Mouse (Mus musculus) lung, postnatal 0 days (tissue): ENCODE measurements around the gene Pbxip1. TPM values are rescaled to one million over a fixed set of nuclear protein-coding genes. Genes with fewer than 3 reads are reported as not detected.

Experiments used
- ATAC-seq: fragments of 200-750 bp; cut with Nextera tagmentation; 2 replicates; pipeline ENCODE4 v1.8.0; 2017; ENCODE audit warnings: moderate library complexity
- DNase-seq: peaks from one replicate; pipeline ENCODE4 v3.0.0-alpha.2; 2016; ENCODE audit warnings: low spot score
- H3K27ac ChIP-seq: fragments of 300-500 bp; sonication (generic); 2 replicates; pipeline ENCODE4 v1.5.1; 2014; ENCODE audit warnings: antibody characterized with exemption, mild to moderate bottlenecking, low read length, mixed read lengths
- H3K27me3 ChIP-seq: fragments of 300-500 bp; sonication (generic); replicated peaks from 2 replicates; pipeline ENCODE4 v1.6.1; 2014; ENCODE audit warnings: low read length, mixed read lengths; ENCODE audit not compliant: insufficient read depth
- H3K36me3 ChIP-seq: fragments of 300-500 bp; sonication (generic); 2 replicates; pipeline ENCODE4 v1.6.1; 2014; ENCODE audit warnings: low read length, mixed read lengths; ENCODE audit not compliant: insufficient read depth
- H3K4me1 ChIP-seq: fragments of 300-500 bp; sonication (generic); 2 replicates; pipeline ENCODE4 v1.6.1; 2014; ENCODE audit warnings: antibody characterized with exemption, low read depth, low read length, mixed read lengths; ENCODE audit not compliant: insufficient read depth
- H3K4me2 ChIP-seq: fragments of 300-500 bp; sonication (generic); replicated peaks from 2 replicates; pipeline ENCODE4 v1.6.1; 2014; ENCODE audit warnings: low read depth, mild to moderate bottlenecking, low read length, moderate library complexity, mixed read lengths
- H3K4me3 ChIP-seq: fragments of 300-500 bp; sonication (generic); 2 replicates; pipeline ENCODE4 v1.5.1; 2014; ENCODE audit warnings: low read depth, low read length
- H3K9ac ChIP-seq: fragments of 300-500 bp; sonication (generic); replicated peaks from 2 replicates; pipeline ENCODE4 v1.6.1; 2014; ENCODE audit warnings: low read depth, mild to moderate bottlenecking
- H3K9me3 ChIP-seq: fragments of 300-500 bp; sonication (generic); 2 replicates; pipeline ENCODE4 v1.6.1; 2016; ENCODE audit warnings: low read length, mixed read lengths
- CTCF ChIP-seq: IDR thresholded peaks from 2 replicates; pipeline ENCODE4 v1.5.1; 2016; ENCODE audit warnings: antibody characterized with exemption, mild to moderate bottlenecking
- EP300 ChIP-seq: IDR thresholded peaks from 2 replicates; pipeline ENCODE4 v1.6.1; 2016; ENCODE audit warnings: antibody characterized with exemption, mild to moderate bottlenecking, control low read depth
- WGBS: fragments of 180-500 bp; shearing (Covaris S2); extraction: QIAGEN DNeasy Blood & Tissue Kit; methylation state at CpG from one replicate; pipeline ENCODE4 v1.1.7; 2014; 5-methylcytosine and 5-hydroxymethylcytosine counted together
- polyA plus RNA-seq: library from polyadenylated mRNA; unstranded; fragments of >200 nt; fragmentation: Nextera tagmentation; extraction: Ambion mirVana; gene quantifications from 2 replicates; pipeline ENCODE4 v1.2.1, GENCODE M21; 2015

Gene Pbxip1
- polyA plus RNA-seq, 1 experiment from 2014 or later = 63.0 TPM

DNA sequence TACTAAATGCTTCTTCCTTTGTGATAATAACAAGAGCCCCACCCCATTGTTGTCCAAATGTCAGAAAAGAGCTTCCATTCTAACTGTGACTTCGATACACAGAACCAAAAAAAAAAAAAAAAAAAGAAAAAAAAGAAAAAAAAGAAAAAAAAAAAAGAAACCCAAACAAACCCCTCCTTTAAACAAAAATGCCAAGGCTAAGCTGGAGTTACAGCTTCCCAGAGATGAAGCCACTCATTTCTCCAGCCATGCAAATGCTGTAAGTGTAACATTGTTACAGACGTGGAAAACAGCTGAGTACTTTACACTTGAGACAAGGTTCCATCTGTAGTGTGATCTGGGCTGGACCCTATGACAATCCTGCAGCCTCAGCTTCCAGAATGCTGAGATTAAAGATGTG lies 19.4 kb upstream of the Pbxip1 start:
- no peak for DNase-seq
- no peaks in the 10 kb centered on the region for H3K36me3 ChIP-seq
- no peak for ATAC-seq
- peak overlapping the region; percentile 87 for H3K4me2 ChIP-seq
- TF ChIP-seq EP300 (no peak), CTCF (no peak)
- no peaks in the 10 kb centered on the region for H3K27me3 ChIP-seq
- no peak overlapping the region for H3K27ac ChIP-seq
- no peak overlapping the region for H3K9ac ChIP-seq
- H3K4me1 ChIP-seq = peaks cover 14% of the 10 kb centered on the region; the same call in 1 of the 2 replicates
- WGBS = 12% methylated on average over 2 of the region's 2 CpGs
- peak overlapping the region; percentile 71; the same call in 1 of the 2 replicates for H3K4me3 ChIP-seq
- no peaks in the 10 kb centered on the region for H3K9me3 ChIP-seq

DNA sequence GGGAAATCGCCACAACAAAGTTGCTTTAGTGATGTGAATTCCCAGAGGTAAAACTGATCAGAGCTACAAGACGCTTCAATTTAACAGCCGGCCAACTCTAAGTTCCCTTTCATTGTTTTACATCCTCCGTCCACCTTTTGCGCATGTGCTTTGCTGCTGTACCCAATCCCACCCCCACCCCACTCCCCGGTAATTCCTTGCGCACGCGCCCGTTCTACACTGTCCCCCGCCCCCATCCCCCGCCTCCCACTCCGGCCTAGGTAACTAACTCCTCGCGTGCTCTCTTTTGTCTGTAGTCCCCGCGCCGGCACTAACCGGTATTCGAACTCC lies 18.7 kb upstream of the Pbxip1 start:
- WGBS = 1% methylated on average over 20 of the region's 20 CpGs
- TF ChIP-seq CTCF (no peak), EP300 (no peak)
- ATAC-seq (no peak), DNase-seq (no peak)
- Histone ChIP-seq H3K9ac (no peak overlapping the region), H3K27ac (peak overlapping the region; percentile 38; the same call in 1 of the 2 replicates), H3K4me3 (peak overlapping the region; percentile 71), H3K9me3 (no peaks in the 10 kb centered on the region), H3K4me1 (peaks cover 15% of the 10 kb centered on the region; the same call in 1 of the 2 replicates), H3K27me3 (no peaks in the 10 kb centered on the region), H3K36me3 (no peaks in the 10 kb centered on the region), H3K4me2 (peak overlapping the region; percentile 87)

DNA sequence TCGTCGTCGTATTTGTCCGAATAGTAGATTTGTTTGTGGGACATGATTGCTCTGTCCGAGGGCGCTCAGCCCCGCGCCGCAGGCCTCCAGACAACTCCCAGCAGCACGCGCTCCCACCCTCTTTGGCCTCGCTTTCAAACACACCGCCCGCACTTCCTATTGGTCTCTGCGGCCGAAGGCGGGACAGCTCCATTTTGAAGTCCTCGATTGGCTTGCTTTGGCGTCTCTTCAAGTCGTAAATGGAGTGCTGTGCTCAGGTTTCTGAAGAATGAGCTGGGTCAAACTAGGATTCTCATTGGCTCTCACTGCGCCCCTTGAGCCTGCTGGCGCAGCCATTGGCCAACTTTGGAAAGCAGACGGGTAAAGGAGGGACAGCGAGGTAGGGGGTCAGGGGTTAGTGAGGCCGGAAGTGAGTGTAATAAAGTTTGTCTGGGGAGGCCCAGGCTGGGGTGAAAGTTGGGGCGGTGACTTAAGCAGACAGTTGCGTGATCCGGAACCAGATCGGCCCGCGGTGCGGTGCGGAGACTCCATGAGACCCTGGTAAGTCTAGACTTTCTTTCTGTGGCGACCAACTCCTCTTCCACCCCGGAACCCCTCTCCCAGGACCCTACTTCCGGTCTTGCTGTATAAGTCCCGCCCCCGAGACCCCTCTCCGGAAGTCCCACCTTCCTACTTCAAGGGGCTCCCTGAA lies 18.2 kb upstream of the Pbxip1 start, which contains the start of the genes Cks1b and Shc1:
TSS of gene Cks1b (minus strand) at position 214 of the 691 bp plus-strand sequence.
TSS of gene Shc1 (plus strand) at position 274 of the 691 bp plus-strand sequence.
- H3K36me3 ChIP-seq = 0 out of 2 replicates have a peak, but pooled peaks cover 2% of the 10 kb centered on the region
- peak within 1 kb of the TSS; percentile 77 for H3K9ac ChIP-seq
- peak within 1 kb of the TSS; percentile 71 for H3K4me3 ChIP-seq
- no peaks in the 10 kb centered on the region for H3K27me3 ChIP-seq
- peak within 1 kb of the TSS; percentile 99 for H3K27ac ChIP-seq
- WGBS = 0% methylated on average over 39 of the region's 39 CpGs
- peaks cover 15% of the 10 kb centered on the region; the same call in 1 of the 2 replicates for H3K4me1 ChIP-seq
- ATAC-seq (peak; percentile 91), DNase-seq (peak; percentile 100)
- TF ChIP-seq CTCF (no peak), EP300 (no peak)
- peak within 1 kb of the TSS; percentile 87 for H3K4me2 ChIP-seq
- no peaks in the 10 kb centered on the region for H3K9me3 ChIP-seq

DNA sequence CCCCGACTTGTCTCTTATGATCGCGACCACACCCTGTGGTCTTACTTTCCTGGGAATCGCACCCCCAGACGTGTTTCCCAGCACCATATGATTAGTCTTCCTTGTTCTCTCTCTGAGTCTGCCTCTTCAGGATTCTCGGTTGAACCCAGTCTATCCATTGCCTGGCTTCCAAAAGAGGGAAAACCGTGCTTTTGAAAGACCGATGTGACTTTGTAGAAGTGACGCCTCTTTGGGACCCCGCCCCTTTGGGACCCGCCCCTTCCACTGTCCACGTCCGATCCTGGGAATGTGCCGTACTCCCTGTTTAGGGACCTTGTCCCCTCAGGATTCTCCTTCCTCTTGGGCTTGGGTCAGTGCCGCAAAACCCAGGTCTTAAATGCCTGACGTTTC lies 17.6 kb upstream of the Pbxip1 start:
- peak; percentile 49 for ATAC-seq
- no peaks in the 10 kb centered on the region for H3K27me3 ChIP-seq
- DNase-seq = peak; percentile 96
- peak overlapping the region; percentile 99 for H3K27ac ChIP-seq
- under 1% methylated on average over 16 of the region's 16 CpGs for WGBS
- peaks cover 15% of the 10 kb centered on the region; the same call in 1 of the 2 replicates for H3K4me1 ChIP-seq
- H3K4me3 ChIP-seq = peak overlapping the region; percentile 71
- H3K9ac ChIP-seq = peak overlapping the region; percentile 77
- H3K36me3 ChIP-seq = 0 out of 2 replicates have a peak, but pooled peaks cover 7% of the 10 kb centered on the region
- TF ChIP-seq CTCF (no peak), EP300 (peak; percentile 68; the same call in 1 of the 2 replicates)
- H3K9me3 ChIP-seq = no peaks in the 10 kb centered on the region
- peak overlapping the region; percentile 87 for H3K4me2 ChIP-seq

DNA sequence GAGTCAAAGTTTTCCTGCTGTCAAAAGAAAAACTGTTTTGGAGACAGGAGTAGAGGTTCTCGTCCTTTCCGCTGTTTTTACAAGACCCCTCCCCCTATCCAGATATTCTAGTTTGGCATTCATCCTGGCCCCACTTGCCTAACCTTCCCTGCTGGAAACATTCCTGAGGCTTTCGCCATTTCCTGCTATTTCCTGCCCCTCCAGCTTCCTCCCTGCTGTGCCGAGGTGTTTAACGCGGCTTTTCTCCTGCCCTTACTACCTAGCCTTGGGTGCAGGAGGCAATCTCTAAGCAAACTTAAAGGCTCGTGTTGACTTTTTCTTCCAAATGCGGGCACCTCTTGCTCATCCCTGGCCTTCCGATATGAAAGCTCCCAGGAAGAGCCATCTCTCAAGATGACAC lies 16.9 kb upstream of the Pbxip1 start:
- peaks cover 15% of the 10 kb centered on the region; the same call in 1 of the 2 replicates for H3K4me1 ChIP-seq
- no peak for TF ChIP-seq CTCF
- peak; percentile 84 for TF ChIP-seq EP300
- H3K4me3 ChIP-seq = peak overlapping the region; percentile 71
- no peaks in the 10 kb centered on the region for H3K27me3 ChIP-seq
- DNase-seq = peak; percentile 96
- peak; percentile 30 for ATAC-seq
- peak overlapping the region; percentile 99 for H3K27ac ChIP-seq
- H3K36me3 ChIP-seq = 0 out of 2 replicates have a peak, but pooled peaks cover 9% of the 10 kb centered on the region
- under 1% methylated on average over 9 of the region's 9 CpGs for WGBS
- H3K4me2 ChIP-seq = peak overlapping the region; percentile 87
- no peaks in the 10 kb centered on the region for H3K9me3 ChIP-seq
- peak overlapping the region; percentile 77 for H3K9ac ChIP-seq

DNA sequence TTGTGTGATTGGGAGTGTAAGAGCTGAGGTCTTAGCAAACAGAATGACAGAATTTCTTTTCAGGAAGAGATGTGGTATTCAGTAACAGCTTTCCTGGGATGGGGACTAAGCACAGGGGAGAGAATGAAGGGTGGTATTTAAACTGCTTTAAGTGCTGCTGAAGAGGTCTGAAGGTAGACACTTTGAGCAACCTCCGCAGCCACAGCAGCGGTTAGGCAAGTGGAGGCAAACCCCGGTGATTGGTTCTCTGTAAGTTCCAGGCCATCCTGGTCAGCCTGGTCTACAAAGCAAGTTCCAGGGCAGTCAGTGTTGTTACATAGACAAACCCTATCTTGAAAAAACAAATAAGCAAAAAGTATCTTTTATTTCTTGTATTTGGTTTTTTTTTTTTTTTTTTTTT lies 16.5 kb upstream of the Pbxip1 start:
- peak; percentile 70 for DNase-seq

More for the DNA sequence above, 16.5 kb upstream of the Pbxip1 start:
- TF ChIP-seq EP300 = no peak
- TF ChIP-seq CTCF = no peak
- Histone ChIP-seq H3K4me3 (peak overlapping the region; percentile 71), H3K9ac (peak overlapping the region; percentile 77), H3K4me2 (peak overlapping the region; percentile 87), H3K4me1 (peaks cover 15% of the 10 kb centered on the region; the same call in 1 of the 2 replicates), H3K27me3 (no peaks in the 10 kb centered on the region), H3K36me3 (0 out of 2 replicates have a peak, but pooled peaks cover 9% of the 10 kb centered on the region), H3K9me3 (no peaks in the 10 kb centered on the region), H3K27ac (peak overlapping the region; percentile 99)
- no peak for ATAC-seq
- WGBS = 14% methylated on average over 3 of the region's 3 CpGs
